Mouse (Mus musculus): Measurements from ENCODE around the gene Xab2.

- no peak for TF ChIP-seq POLR2A (IDR thresholded peaks at IDR 0.05; ENCODE audit: borderline replicate concordance, extremely low read depth, low read depth, low read length)
- TF ChIP-seq CTCF (IDR thresholded peaks at IDR 0.05; ENCODE audit: insufficient read depth, low read length): no peak
Measured at GRCm38 (mm10) chr8:3600401-3600800, 20.7 kb downstream of the Xab2 start.

Data from lung, adult 2 months (tissue).